Mouse (Mus musculus) small intestine, adult 2 months (tissue): ENCODE measurements around the gene A630076J17Rik. TPM values are rescaled to one million over a fixed set of nuclear protein-coding genes. Genes with fewer than 3 reads are reported as not detected.

Source experiments
- H3K27ac ChIP-seq: fragments of 200-500 bp; 2 replicates; pipeline ENCODE4 v1.5.1; 2012; ENCODE audit warnings: low read depth, low read length, control low read depth, inconsistent platforms; ENCODE audit not compliant: insufficient read depth
- H3K27me3 ChIP-seq: fragments of 200-500 bp; 2 replicates; pipeline ENCODE4 v1.6.1; 2012; ENCODE audit warnings: mild to moderate bottlenecking, moderate library complexity, low read length, inconsistent platforms; ENCODE audit not compliant: control insufficient read depth, insufficient read depth
- H3K36me3 ChIP-seq: fragments of 200-500 bp; 2 replicates; pipeline ENCODE4 v1.6.1; 2012; ENCODE audit warnings: mild to moderate bottlenecking, low read length, control low read depth, inconsistent platforms; ENCODE audit not compliant: control insufficient read depth, insufficient read depth
- H3K4me1 ChIP-seq: fragments of 200-500 bp; 2 replicates; pipeline ENCODE4 v1.6.1; 2012; ENCODE audit warnings: low read length, inconsistent platforms, mixed read lengths; ENCODE audit not compliant: control insufficient read depth, insufficient read depth, insufficient read length
- H3K4me3 ChIP-seq: fragments of 200-500 bp; 2 replicates; pipeline ENCODE4 v1.5.1; 2012; ENCODE audit warnings: low read depth, mild to moderate bottlenecking, control low read depth, inconsistent platforms, low read length, moderate library complexity
- CTCF ChIP-seq: fragments of 200-500 bp; IDR thresholded peaks from 2 replicates; pipeline ENCODE4 v1.5.1; 2012; ENCODE audit warnings: low read depth, mild to moderate bottlenecking, control low read depth, inconsistent platforms, low read length, moderate library complexity, mixed read lengths; ENCODE audit not compliant: insufficient replicate concordance, insufficient read length; ENCODE audit errors: extremely low read depth
- POLR2A ChIP-seq: fragments of 200-500 bp; IDR thresholded peaks from 2 replicates; pipeline ENCODE4 v1.6.1; 2012; ENCODE audit warnings: low read depth, mild to moderate bottlenecking, control low read depth, inconsistent platforms, low read length, moderate library complexity
- WGBS: fragments of 180-500 bp; shearing (Covaris S2); methylation state at CpG from one replicate; pipeline ENCODE4 v1.1.7; 2018; 5-methylcytosine and 5-hydroxymethylcytosine counted together
- polyA plus RNA-seq: library from polyadenylated mRNA; depleted of rRNA; stranded (reverse); fragments of >200 nt; gene quantifications from 2 replicates; pipeline ENCODE4 v1.2.3, GENCODE M21; 2012; rRNA removed

A630076J17Rik gene
- polyA plus RNA-seq, 1 experiment = not detected

- WGBS = 67% methylated on average over 5 of the region's 5 CpGs
- Histone ChIP-seq H3K27me3 (no peaks in the 10 kb centered on the region), H3K4me1 (peaks cover 3% of the 10 kb centered on the region; the same call in 1 of the 2 replicates), H3K36me3 (no peaks in the 10 kb centered on the region), H3K27ac (no peak overlapping the region), H3K4me3 (no peak overlapping the region)
- TF ChIP-seq POLR2A (no peak), CTCF (no peak)
These were observed 44.9 kb downstream of the A630076J17Rik start for GRCm38 (mm10) chr3:107275351-107275750.

- no peaks in the 10 kb centered on the region for H3K36me3 ChIP-seq
- TF ChIP-seq CTCF (no peak), POLR2A (no peak)
- H3K27me3 ChIP-seq = no peaks in the 10 kb centered on the region
- H3K4me1 ChIP-seq = peaks cover 3% of the 10 kb centered on the region; the same call in 1 of the 2 replicates
- 65% methylated on average over 4 of the region's 4 CpGs for WGBS
- no peak overlapping the region for H3K27ac ChIP-seq
- H3K4me3 ChIP-seq = no peak overlapping the region
These were observed 45.6 kb downstream of the A630076J17Rik start for GRCm38 (mm10) chr3:107275996-107276395.

GRCm38 (mm10) chr3:107276626-107277025, 46.2 kb downstream of the A630076J17Rik start:
- Histone ChIP-seq H3K36me3 (no peaks in the 10 kb centered on the region; the same call in 1 of the 2 replicates), H3K27me3 (no peaks in the 10 kb centered on the region), H3K4me3 (no peak overlapping the region), H3K27ac (no peak overlapping the region), H3K4me1 (peaks cover 3% of the 10 kb centered on the region; the same call in 1 of the 2 replicates)
- 79% methylated on average over 3 of the region's 3 CpGs for WGBS
- TF ChIP-seq POLR2A = no peak
- TF ChIP-seq CTCF = no peak

GRCm38 (mm10) chr3:107278479-107279269, 48.3 kb downstream of the A630076J17Rik start, which contains the start of gene Lamtor5:
Lamtor5 (plus strand) TSS chr3:107278858.
- Histone ChIP-seq H3K27me3 (no peaks in the 10 kb centered on the region), H3K27ac (no peak within 1 kb of the TSS), H3K4me3 (peak within 1 kb of the TSS; percentile 87), H3K36me3 (peaks cover 12% of the 10 kb centered on the region), H3K4me1 (peaks cover 3% of the 10 kb centered on the region; the same call in 1 of the 2 replicates)
- 2% methylated on average over 43 of the region's 43 CpGs for WGBS
- TF ChIP-seq POLR2A (peak; percentile 63; the same call in 1 of the 2 replicates), CTCF (no peak)

Other genes with a start within 250 kb of the A630076J17Rik start
- 2.5 and 3.9 TPM in 2 replicates for gene Kcna3, start 194.4 kb upstream of the A630076J17Rik start, polyA plus RNA-seq
- gene Kcna2, start 129.5 kb upstream of the A630076J17Rik start, polyA plus RNA-seq = 0.46 and 0.48 TPM in 2 replicates
- not detected in 2 replicates for gene Kcna10, start 47.6 kb upstream of the A630076J17Rik start, polyA plus RNA-seq
- 6.5 and 11.9 TPM in 2 replicates for gene Cym, start 8.9 kb upstream of the A630076J17Rik start, polyA plus RNA-seq
- not detected in 2 replicates for gene Prok1, start 9.1 kb downstream of the A630076J17Rik start, polyA plus RNA-seq
- gene Lamtor5, start 48.2 kb downstream of the A630076J17Rik start, polyA plus RNA-seq = 31.1 and 55.1 TPM in 2 replicates
- not detected in 2 replicates for gene Slc16a4, start 60.6 kb downstream of the A630076J17Rik start, polyA plus RNA-seq
- gene Rbm15, start 103.1 kb downstream of the A630076J17Rik start, polyA plus RNA-seq = 2.7 and 5.6 TPM in 2 replicates
- 0.19 and 0.25 TPM in 2 replicates for gene Kcnc4, start 228.9 kb downstream of the A630076J17Rik start, polyA plus RNA-seq